Mouse (Mus musculus) intestine, embryonic 14.5 days (tissue): ENCODE data around the gene Ngef. TPM values are rescaled to one million over a fixed set of nuclear protein-coding genes. Genes with fewer than 3 reads are reported as not detected.

Source experiments
- ATAC-seq: fragments of 200-750 bp; cut with Nextera tagmentation; replicated peaks from 2 replicates; pipeline ENCODE4 v1.8.0; 2017; ENCODE audit warnings: low read depth, moderate number of reproducible peaks, moderate TSS enrichment, moderate library complexity; ENCODE audit not compliant: low FRiP score, low TSS enrichment
- DNase-seq: peaks from one replicate; pipeline ENCODE4 v3.0.0-alpha.2; 2018; ENCODE audit warnings: low spot score
- H3K27ac ChIP-seq: fragments of 300-500 bp; sonication (generic); 2 replicates; pipeline ENCODE4 v1.5.1; 2014; ENCODE audit warnings: low read depth, mild to moderate bottlenecking, control low read depth
- H3K27me3 ChIP-seq: fragments of 300-500 bp; sonication (generic); replicated peaks from 2 replicates; pipeline ENCODE4 v1.6.1; 2014; ENCODE audit warnings: low read length, control low read depth; ENCODE audit not compliant: control insufficient read depth, insufficient read depth
- H3K36me3 ChIP-seq: fragments of 300-500 bp; sonication (generic); 2 replicates; pipeline ENCODE4 v1.6.1; 2014; ENCODE audit warnings: low read length, control low read depth; ENCODE audit not compliant: control insufficient read depth, insufficient read depth
- H3K4me1 ChIP-seq: fragments of 300-500 bp; sonication (generic); replicated peaks from 2 replicates; pipeline ENCODE4 v1.6.1; 2014; ENCODE audit warnings: low read length, control low read depth, mixed read lengths; ENCODE audit not compliant: control insufficient read depth, insufficient read depth
- H3K4me2 ChIP-seq: fragments of 300-500 bp; sonication (generic); 2 replicates; pipeline ENCODE4 v1.6.1; 2014; ENCODE audit warnings: low read length
- H3K4me3 ChIP-seq: fragments of 300-500 bp; sonication (generic); 2 replicates; pipeline ENCODE4 v1.5.1; 2014; ENCODE audit warnings: low read depth, low read length, control low read depth, mixed read lengths
- H3K9ac ChIP-seq: fragments of 300-500 bp; sonication (generic); 2 replicates; pipeline ENCODE4 v1.6.1; 2014; ENCODE audit warnings: mild to moderate bottlenecking, low read length
- H3K9me3 ChIP-seq: fragments of 300-500 bp; sonication (generic); 2 replicates; pipeline ENCODE4 v1.6.1; 2016; ENCODE audit warnings: low read length, control low read depth; ENCODE audit not compliant: control insufficient read depth
- WGBS: fragments of 180-500 bp; shearing (Covaris S2); extraction: QIAGEN DNeasy Blood & Tissue Kit; methylation state at CpG from one replicate; pipeline ENCODE4 v1.1.7; 2014; 5-methylcytosine and 5-hydroxymethylcytosine counted together
- polyA plus RNA-seq: library from polyadenylated mRNA; unstranded; fragments of >200 nt; fragmentation: Nextera tagmentation; extraction: Ambion mirVana; gene quantifications from 2 replicates; pipeline ENCODE4 v1.2.1, GENCODE M21; 2014

Gene Ngef
- polyA plus RNA-seq, 1 experiment from 2014 or later, result 10.5 TPM

- DNase-seq (no peak), ATAC-seq (no peak)
- H3K4me3 ChIP-seq, result no peak overlapping the region
- H3K4me1 ChIP-seq, result no peaks in the 10 kb centered on the region
- H3K27me3 ChIP-seq, result no peaks in the 10 kb centered on the region
- no peak overlapping the region for H3K27ac ChIP-seq
- 85% methylated on average over 2 of the region's 2 CpGs for WGBS
- H3K36me3 ChIP-seq, result no peaks in the 10 kb centered on the region
- no peak overlapping the region for H3K4me2 ChIP-seq
- no peak overlapping the region for H3K9ac ChIP-seq
- H3K9me3 ChIP-seq, result no peaks in the 10 kb centered on the region
Measured at GRCm38 (mm10) chr1:87605296-87605695, 31.6 kb upstream of the Ngef start.

- DNase-seq, result no peak
- Histone ChIP-seq H3K9me3 (no peaks in the 10 kb centered on the region), H3K27me3 (no peaks in the 10 kb centered on the region), H3K27ac (no peak overlapping the region), H3K36me3 (no peaks in the 10 kb centered on the region), H3K4me3 (no peak overlapping the region), H3K4me1 (no peaks in the 10 kb centered on the region), H3K4me2 (no peak overlapping the region), H3K9ac (no peak overlapping the region)
- 83% methylated on average over 5 of the region's 5 CpGs for WGBS
- ATAC-seq, result no peak
Measured at GRCm38 (mm10) chr1:87603389-87603788, 29.7 kb upstream of the Ngef start.

- Histone ChIP-seq H3K4me2 (no peak overlapping the region), H3K27ac (no peak overlapping the region), H3K36me3 (no peaks in the 10 kb centered on the region), H3K4me3 (no peak overlapping the region), H3K9ac (no peak overlapping the region), H3K27me3 (no peaks in the 10 kb centered on the region), H3K9me3 (no peaks in the 10 kb centered on the region), H3K4me1 (no peaks in the 10 kb centered on the region)
- ATAC-seq (no peak), DNase-seq (no peak)
- WGBS, result 75% methylated on average over 2 of the region's 2 CpGs
Measured at GRCm38 (mm10) chr1:87601801-87602200, 28.1 kb upstream of the Ngef start.

GRCm38 (mm10) chr1:87600533-87600932 lies 26.9 kb upstream of the Ngef start:
- DNase-seq (no peak), ATAC-seq (no peak)
- WGBS, result 75% methylated on average over 7 of the region's 7 CpGs
- no peaks in the 10 kb centered on the region for H3K4me1 ChIP-seq
- no peak overlapping the region for H3K9ac ChIP-seq
- H3K27me3 ChIP-seq, result no peaks in the 10 kb centered on the region
- H3K36me3 ChIP-seq, result no peaks in the 10 kb centered on the region
- H3K9me3 ChIP-seq, result no peaks in the 10 kb centered on the region
- no peak overlapping the region for H3K27ac ChIP-seq
- H3K4me2 ChIP-seq, result no peak overlapping the region
- no peak overlapping the region for H3K4me3 ChIP-seq

- H3K4me3 ChIP-seq, result no peak overlapping the region
- no peaks in the 10 kb centered on the region for H3K4me1 ChIP-seq
- WGBS, result 92% methylated on average over 10 of the region's 10 CpGs
- H3K9me3 ChIP-seq, result no peaks in the 10 kb centered on the region
- ATAC-seq (no peak), DNase-seq (no peak)
- no peak overlapping the region for H3K4me2 ChIP-seq
- H3K36me3 ChIP-seq, result no peaks in the 10 kb centered on the region
- no peak overlapping the region for H3K9ac ChIP-seq
- no peaks in the 10 kb centered on the region for H3K27me3 ChIP-seq
- H3K27ac ChIP-seq, result no peak overlapping the region
Measured at GRCm38 (mm10) chr1:87594671-87595070, 21.0 kb upstream of the Ngef start.

- ATAC-seq (no peak), DNase-seq (no peak)
- Histone ChIP-seq H3K9ac (no peak overlapping the region), H3K27ac (no peak overlapping the region), H3K4me3 (no peak overlapping the region), H3K27me3 (no peaks in the 10 kb centered on the region), H3K4me1 (no peaks in the 10 kb centered on the region), H3K9me3 (no peaks in the 10 kb centered on the region), H3K4me2 (no peak overlapping the region), H3K36me3 (no peaks in the 10 kb centered on the region)
- WGBS, result 61% methylated on average over 3 of the region's 3 CpGs
Measured at GRCm38 (mm10) chr1:87594261-87594660, 20.6 kb upstream of the Ngef start.

GRCm38 (mm10) chr1:87589980-87590379 lies 16.3 kb upstream of the Ngef start:
- 84% methylated on average over 8 of the region's 8 CpGs for WGBS
- no peaks in the 10 kb centered on the region for H3K9me3 ChIP-seq

GRCm38 (mm10) chr1:87589162-87589561 lies 15.5 kb upstream of the Ngef start:
- no peak overlapping the region for H3K4me3 ChIP-seq
- H3K4me1 ChIP-seq, result no peaks in the 10 kb centered on the region
- no peaks in the 10 kb centered on the region for H3K36me3 ChIP-seq
- H3K9me3 ChIP-seq, result no peaks in the 10 kb centered on the region
- no peak for ATAC-seq
- no peaks in the 10 kb centered on the region for H3K27me3 ChIP-seq
- WGBS, result 88% methylated on average over 7 of the region's 7 CpGs
- no peak for DNase-seq
- no peak overlapping the region for H3K9ac ChIP-seq
- no peak overlapping the region for H3K4me2 ChIP-seq
- H3K27ac ChIP-seq, result no peak overlapping the region

More at GRCm38 (mm10) chr1:87589980-87590379, 16.3 kb upstream of the Ngef start:
- DNase-seq, result no peak
- H3K4me3 ChIP-seq, result no peak overlapping the region
- H3K4me1 ChIP-seq, result no peaks in the 10 kb centered on the region
- no peaks in the 10 kb centered on the region for H3K27me3 ChIP-seq
- no peaks in the 10 kb centered on the region for H3K36me3 ChIP-seq
- no peak overlapping the region for H3K4me2 ChIP-seq
- no peak overlapping the region for H3K27ac ChIP-seq
- no peak overlapping the region for H3K9ac ChIP-seq
- no peak for ATAC-seq

GRCm38 (mm10) chr1:87580824-87581223 lies 7.2 kb upstream of the Ngef start:
- no peaks in the 10 kb centered on the region for H3K27me3 ChIP-seq
- WGBS, result 25% methylated on average over 3 of the region's 3 CpGs
- H3K4me1 ChIP-seq, result no peaks in the 10 kb centered on the region
- no peaks in the 10 kb centered on the region for H3K36me3 ChIP-seq
- H3K9ac ChIP-seq, result no peak overlapping the region
- ATAC-seq (no peak), DNase-seq (no peak)
- no peak overlapping the region for H3K4me2 ChIP-seq
- no peak overlapping the region for H3K27ac ChIP-seq
- no peak overlapping the region for H3K4me3 ChIP-seq
- H3K9me3 ChIP-seq, result no peaks in the 10 kb centered on the region
